Mouse (Mus musculus) cortical plate, adult 2 months (tissue): ENCODE data around the gene Ehmt2.

Source experiments
- CTCF ChIP-seq: fragments of 200-500 bp; IDR thresholded peaks from 2 replicates; pipeline ENCODE4 v1.5.1; 2011; ENCODE audit warnings: mild to moderate bottlenecking, control low read depth, low read length; ENCODE audit not compliant: insufficient read depth; ENCODE audit errors: extremely low read depth
- POLR2A ChIP-seq: fragments of 200-500 bp; IDR thresholded peaks from 2 replicates; pipeline ENCODE4 v1.6.1; 2011; ENCODE audit warnings: mild to moderate bottlenecking, low read length, control low read depth; ENCODE audit not compliant: insufficient read depth; ENCODE audit errors: extremely low read depth

GRCm38 (mm10) chr17:34959881-34960515 is 61.7 kb downstream of the Ehmt2 start:
- no peak for TF ChIP-seq CTCF
- TF ChIP-seq POLR2A: no peak
